Mouse (Mus musculus): ENCODE results near the gene Inpp4a.
A peak's percentile ranks its signal among the peaks of the same experiment; 100 is the strongest.

Inpp4a gene

GRCm38 (mm10) chr1:37322690-37323089 is 23.0 kb downstream of the Inpp4a start:
- DNase-seq (ENCODE audit: extremely low spot score) = no peak

DNA sequence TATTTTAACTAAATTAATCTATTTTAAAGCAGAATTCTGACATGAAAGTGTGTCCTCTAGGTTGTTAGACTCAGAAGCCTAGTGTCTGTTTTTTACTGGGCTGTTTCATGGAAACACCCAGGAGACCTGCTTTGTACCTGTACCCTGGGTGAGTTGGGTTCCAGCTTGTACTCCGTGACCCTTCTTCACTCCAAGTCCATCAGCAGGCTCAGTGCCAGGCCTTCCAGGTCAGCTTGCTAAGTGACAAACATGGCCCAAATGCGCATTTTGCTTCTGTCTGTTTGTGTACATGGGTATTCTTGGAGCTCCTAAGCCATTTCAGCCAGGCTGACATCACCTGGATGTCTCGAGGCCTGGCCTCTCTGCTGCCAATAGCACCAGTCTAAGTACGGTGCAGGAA is 23.5 kb downstream of the Inpp4a start:
- DNase-seq (ENCODE audit: extremely low spot score) = no peak

DNA sequence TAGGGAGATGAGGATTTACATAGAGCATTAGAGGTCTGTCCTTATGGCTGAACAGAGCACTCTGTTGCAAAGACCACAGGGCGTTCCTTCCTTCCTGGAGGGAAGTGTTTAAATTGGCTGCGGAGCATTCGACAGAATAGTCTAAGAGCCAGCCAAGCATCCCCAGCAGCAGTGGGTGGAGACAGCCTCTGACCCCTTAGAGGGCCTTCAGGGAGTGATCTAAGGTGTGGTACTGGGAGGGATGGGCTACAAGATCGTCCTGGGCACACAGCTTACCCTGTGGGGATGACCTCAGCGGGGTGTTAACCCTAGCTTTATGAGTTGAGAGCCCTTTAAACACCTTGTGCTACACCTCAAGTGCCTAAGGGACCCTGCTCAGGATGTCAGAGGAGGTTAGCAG is 24.9 kb downstream of the Inpp4a start:
- DNase-seq (ENCODE audit: extremely low spot score) = no peak

DNA sequence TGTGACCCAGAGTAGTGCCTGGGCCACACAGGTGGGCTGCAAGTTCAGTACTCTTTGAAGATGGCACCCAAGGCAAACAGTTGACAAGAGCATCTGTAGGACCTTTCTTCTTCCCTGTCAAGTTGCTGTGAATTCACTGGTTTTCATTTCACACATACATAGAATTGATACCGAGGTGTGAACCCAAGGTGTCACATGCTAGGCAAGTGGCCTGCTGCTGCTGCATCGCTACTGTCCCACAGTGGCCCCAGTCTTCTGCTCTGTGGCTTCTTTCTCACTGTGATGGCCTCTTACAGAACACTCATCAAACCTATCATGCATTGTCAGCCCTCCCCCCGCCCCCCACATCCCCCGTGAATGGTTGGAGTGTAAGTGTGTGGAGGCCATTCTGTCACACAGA is 27.6 kb downstream of the Inpp4a start:
- no peak for DNase-seq (ENCODE audit: extremely low spot score)

DNA sequence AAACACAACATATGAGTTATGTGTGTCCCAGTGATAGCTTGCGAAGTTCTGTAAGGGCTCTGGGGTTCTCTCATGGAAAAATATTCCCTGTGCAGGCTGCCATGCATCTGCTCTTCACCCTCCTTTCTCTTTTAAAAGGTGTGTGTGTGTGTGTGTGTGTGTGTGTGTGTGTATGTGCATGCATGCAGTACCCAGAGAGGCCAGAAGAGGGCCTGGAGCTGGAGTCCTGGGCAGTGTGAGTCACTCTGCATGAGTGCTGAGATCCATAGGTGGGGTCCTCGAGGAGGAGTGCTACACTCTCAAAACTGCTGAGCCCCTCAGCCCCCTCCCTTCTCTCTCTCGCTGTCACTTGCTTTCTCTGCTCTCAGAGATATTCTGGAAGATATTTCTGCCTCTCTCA is 29.5 kb downstream of the Inpp4a start:
- no peak for DNase-seq (ENCODE audit: extremely low spot score)

- no peak for DNase-seq (ENCODE audit: extremely low spot score)
Measured at GRCm38 (mm10) chr1:37329831-37330230, 30.2 kb downstream of the Inpp4a start.

DNA sequence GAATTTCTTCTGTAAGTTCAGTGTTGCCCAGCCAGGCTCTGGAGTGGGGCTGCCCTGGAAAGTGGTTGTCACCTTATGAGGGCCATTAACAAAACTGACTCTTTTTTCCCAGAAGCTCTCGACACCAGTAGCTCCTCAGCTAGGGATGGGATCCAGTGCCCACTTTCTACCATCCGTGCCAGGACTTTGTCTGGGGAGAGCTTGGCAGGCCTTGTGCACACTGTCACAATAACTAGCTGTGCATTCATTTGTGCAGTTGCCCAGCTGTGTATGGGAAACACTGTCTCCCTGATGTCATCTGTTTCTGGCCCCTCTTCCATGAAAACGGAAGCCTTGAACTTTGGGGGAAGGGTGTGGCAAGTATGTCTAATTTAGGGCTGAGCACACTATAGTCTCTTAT is 33.1 kb downstream of the Inpp4a start:
- DNase-seq (ENCODE audit: extremely low spot score) = no peak

GRCm38 (mm10) chr1:37333741-37334440 is 34.2 kb downstream of the Inpp4a start:
- DNase-seq (ENCODE audit: extremely low spot score) = no peak

DNA sequence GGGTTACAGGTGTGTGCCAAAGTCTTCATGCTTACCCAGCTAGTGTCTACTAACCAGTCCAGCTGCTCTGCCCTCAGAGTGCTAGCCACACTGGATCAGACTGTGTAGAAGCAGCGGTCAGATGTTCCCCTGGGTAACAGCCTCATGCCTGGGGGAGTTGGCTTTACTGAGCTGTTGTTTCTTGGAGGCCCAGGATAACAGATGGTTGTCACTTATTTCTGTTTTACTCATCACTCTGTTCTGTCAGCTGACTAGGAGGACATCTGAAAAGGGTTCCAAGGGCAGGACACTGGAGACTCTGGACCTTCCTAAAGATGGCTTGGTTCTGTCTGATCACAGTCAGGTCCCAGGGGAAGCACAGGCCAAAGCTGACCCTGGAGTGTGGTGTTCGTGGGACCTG is 36.4 kb downstream of the Inpp4a start:
- no peak for DNase-seq (ENCODE audit: extremely low spot score)

GRCm38 (mm10) chr1:37336794-37337193 is 37.1 kb downstream of the Inpp4a start:
- DNase-seq (ENCODE audit: extremely low spot score) = peak; percentile 6

DNA sequence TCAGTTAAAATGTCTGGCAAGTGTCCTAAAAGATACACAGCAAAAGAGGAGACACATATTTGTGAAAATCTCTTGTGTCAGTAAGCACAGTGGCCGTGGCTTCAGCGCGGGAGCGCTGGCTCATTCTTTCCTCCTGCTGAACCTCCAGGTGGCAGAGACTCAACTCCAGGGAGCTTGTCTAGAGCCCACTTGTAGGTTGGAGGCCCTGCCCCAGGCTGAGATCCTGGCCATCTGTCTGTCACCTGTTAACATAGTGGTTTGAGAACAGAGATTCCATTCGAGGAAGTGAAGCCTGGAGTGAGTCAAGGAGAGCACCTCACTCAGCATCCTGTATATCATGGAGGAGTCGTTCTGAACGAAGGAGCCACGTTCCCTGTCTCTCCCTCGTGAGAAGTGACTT is 37.6 kb downstream of the Inpp4a start:
- no peak for DNase-seq (ENCODE audit: extremely low spot score)

DNA sequence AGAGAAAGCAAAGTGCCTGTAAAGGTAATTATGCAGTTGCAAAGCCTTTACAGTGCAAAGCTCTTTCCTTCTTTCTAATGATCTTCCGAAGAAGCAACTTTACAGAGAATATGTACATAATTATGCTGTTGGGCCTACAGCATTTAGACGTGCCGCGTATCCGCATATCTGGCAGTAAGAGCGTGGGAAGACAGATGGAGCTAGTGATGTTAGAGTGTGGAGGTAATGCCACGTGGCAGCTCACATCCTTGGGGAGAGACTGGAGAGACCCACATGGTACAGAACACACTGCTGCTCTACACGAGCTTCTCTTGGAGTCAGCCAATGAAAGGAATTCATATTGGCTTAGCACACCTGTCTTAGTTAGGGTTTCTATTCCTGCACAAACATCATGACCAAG is 39.5 kb downstream of the Inpp4a start:
- no peak for DNase-seq (ENCODE audit: extremely low spot score)

DNA sequence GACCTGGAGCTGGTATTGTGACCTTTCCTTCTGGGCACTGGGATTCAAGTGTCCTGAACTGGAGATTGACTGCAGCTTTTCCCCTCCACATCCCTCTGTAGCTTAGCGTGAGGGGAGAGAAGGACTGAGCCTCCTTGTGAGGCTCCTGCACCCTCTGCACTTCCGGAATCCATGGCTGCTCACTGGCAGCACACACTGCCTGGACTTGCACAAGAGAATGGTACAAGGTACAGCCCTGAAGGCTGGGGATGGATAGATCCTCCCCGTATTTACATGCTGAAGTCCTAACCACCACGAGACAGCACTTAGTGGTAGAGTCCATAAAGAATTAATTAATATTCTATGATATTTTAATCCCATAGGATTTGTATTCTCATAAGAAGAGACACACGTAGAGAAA is 41.7 kb downstream of the Inpp4a start:
- no peak for DNase-seq (ENCODE audit: extremely low spot score)

- no peak for DNase-seq (ENCODE audit: extremely low spot score)
Measured at GRCm38 (mm10) chr1:37341914-37342313, 42.2 kb downstream of the Inpp4a start.

DNA sequence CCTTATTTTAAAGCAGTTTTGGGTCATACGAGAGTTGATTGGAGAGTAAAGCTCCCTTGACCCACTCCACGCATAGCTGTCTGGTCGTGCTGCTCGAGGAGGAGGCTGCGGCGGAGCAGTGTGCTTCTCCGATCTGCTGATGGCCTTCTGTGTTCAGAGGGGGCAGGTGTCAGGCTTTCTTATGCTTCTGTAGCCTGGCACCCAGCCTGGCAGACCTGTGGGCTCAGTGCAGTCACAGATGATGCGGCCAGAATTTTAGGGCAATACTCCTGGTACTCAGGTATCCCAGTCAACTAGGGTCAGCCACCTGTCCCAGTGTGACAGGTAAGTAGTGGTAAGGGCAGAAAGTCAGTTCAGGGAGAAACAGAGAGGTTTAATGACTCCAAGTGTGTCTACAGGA is 42.9 kb downstream of the Inpp4a start:
- DNase-seq (ENCODE audit: extremely low spot score) = no peak

DNA sequence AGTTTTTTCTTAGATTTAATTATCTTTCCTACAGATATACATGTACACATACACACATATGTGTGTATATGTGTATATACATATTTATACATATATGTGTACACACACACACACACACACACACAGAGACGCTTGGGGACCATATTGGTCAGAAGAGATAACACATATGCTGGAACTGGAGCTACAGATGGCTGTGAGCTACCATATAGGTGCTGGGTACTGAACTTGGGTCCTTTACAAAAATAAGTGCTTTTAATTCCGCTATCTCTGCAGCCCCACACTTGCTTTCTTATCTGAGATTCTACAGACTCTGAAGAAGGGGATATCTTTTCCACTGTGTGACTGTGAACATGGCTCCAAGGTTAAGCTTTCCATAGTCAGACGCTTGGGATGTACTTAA is 43.6 kb downstream of the Inpp4a start:
- DNase-seq (ENCODE audit: extremely low spot score) = no peak

GRCm38 (mm10) chr1:37344223-37344916 is 44.7 kb downstream of the Inpp4a start:
- no peak for DNase-seq (ENCODE audit: extremely low spot score)

DNA sequence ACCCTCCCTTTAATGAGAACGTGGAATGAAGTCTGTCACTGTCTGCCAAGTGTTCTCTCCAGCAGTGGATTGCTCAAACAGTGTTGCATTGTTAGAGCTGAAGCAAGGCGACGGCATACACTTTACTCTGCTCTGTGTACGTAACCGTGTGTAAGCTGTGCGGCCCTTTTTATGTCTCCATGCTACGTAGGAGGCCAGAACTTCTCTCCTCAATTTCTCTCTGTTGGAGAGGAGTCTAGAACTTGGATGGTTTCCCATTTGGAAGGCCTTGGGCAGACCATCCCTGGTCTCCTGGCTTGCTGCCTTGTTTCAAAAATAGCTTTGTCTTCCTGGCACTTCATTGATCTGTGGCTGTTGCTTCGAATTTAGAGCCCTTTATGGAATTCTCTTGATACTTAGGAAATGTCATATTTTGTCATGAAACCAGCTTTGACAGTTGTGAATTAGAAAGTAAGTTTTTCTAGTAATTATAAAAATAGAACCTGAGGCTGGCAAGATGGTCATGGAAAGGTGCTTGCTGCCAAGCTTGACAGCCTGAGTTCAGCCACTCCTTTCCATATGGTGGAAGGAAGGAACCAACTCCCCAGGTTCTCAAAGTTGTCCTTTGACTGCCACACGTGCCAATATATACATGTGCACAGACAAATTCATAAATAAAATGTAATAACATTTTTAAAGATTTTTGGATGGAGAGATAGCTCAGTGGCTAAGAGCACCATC is 47.9 kb downstream of the Inpp4a start:
- no peak for DNase-seq (ENCODE audit: extremely low spot score)

- no peak for DNase-seq (ENCODE audit: extremely low spot score)
Measured at GRCm38 (mm10) chr1:37350886-37351651, 51.4 kb downstream of the Inpp4a start.

DNA sequence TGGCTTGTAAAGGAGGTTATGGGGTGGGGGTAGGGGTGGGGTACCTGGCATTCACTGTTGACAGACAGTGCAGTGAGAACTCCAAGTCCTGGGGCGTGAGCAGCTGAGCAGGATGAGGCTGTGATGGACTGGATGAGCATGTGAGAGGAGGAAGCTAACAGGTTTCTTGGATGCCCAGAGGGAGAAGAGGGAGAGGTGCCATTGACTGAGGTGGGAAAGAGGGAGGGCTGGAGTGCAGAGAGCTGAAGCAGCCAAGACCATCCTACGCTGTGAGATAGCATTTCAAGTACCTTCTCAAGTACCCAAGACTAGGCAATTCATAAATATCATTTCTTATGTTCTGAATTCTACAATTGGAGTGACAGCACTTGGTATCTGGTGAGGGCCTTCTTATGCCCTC is 52.3 kb downstream of the Inpp4a start:
- no peak for DNase-seq (ENCODE audit: extremely low spot score)

- no peak for DNase-seq (ENCODE audit: extremely low spot score)
Measured at GRCm38 (mm10) chr1:37353456-37353855, 53.8 kb downstream of the Inpp4a start.

DNA sequence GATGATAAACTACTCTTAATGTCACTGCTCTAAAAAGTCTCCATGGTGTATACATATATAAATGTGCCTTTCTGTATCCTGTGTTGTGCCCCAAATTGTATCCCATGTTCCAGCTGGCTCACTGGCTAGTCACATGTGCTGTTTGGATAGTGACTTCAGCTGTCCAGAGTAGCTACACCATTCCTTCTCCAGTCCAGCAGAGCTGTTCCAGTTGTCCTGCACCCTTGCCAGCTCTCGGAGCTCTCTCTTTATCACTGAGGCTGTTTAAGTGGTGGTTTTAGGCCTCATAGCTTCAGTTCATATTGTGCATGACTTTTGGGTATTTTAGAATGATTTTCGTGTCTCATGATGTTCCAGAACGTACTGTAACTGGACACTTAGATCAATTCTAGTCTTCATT is 55.8 kb downstream of the Inpp4a start:
- no peak for DNase-seq (ENCODE audit: extremely low spot score)
